Mouse (Mus musculus) hindbrain, postnatal 0 days (tissue): ENCODE data around the gene Hist1h2ba. TPM values are rescaled to one million over a fixed set of nuclear protein-coding genes. Genes with fewer than 3 reads are reported as not detected.

Experiments
- ATAC-seq: fragments of 200-750 bp; cut with Nextera tagmentation; 2 replicates; pipeline ENCODE4 v1.8.0; 2017; ENCODE audit warnings: mild to moderate bottlenecking, moderate TSS enrichment, moderate library complexity
- DNase-seq: peaks from one replicate; pipeline ENCODE4 v3.0.0-alpha.2; 2015; ENCODE audit warnings: low spot score
- H3K27ac ChIP-seq: fragments of 300-500 bp; sonication (generic); 2 replicates; pipeline ENCODE4 v1.5.1; 2014; ENCODE audit warnings: mild to moderate bottlenecking
- H3K27me3 ChIP-seq: fragments of 300-500 bp; sonication (generic); 2 replicates; pipeline ENCODE4 v1.6.1; 2014; ENCODE audit warnings: low read length, mixed read lengths; ENCODE audit not compliant: insufficient read depth
- H3K36me3 ChIP-seq: fragments of 300-500 bp; sonication (generic); 2 replicates; pipeline ENCODE4 v1.6.1; 2014; ENCODE audit warnings: low read length, mixed read lengths; ENCODE audit not compliant: insufficient read depth
- H3K4me1 ChIP-seq: fragments of 300-500 bp; sonication (generic); 2 replicates; pipeline ENCODE4 v1.6.1; 2014; ENCODE audit warnings: antibody characterized with exemption, low read length, mixed read lengths; ENCODE audit not compliant: insufficient read depth
- H3K4me2 ChIP-seq: fragments of 300-500 bp; sonication (generic); 2 replicates; pipeline ENCODE4 v1.6.1; 2014; ENCODE audit warnings: low read depth, mild to moderate bottlenecking, low read length, moderate library complexity, mixed read lengths
- H3K4me3 ChIP-seq: fragments of 300-500 bp; sonication (generic); 2 replicates; pipeline ENCODE4 v1.5.1; 2014; ENCODE audit warnings: low read length
- H3K9ac ChIP-seq: fragments of 300-500 bp; sonication (generic); replicated peaks from 2 replicates; pipeline ENCODE4 v1.6.1; 2014; ENCODE audit warnings: mild to moderate bottlenecking, low read length, moderate library complexity, mixed read lengths
- H3K9me3 ChIP-seq: fragments of 300-500 bp; sonication (generic); 2 replicates; pipeline ENCODE4 v1.6.1; 2016; ENCODE audit warnings: low read length, mixed read lengths
- CTCF ChIP-seq: IDR thresholded peaks from 2 replicates; pipeline ENCODE4 v1.5.1; 2016; ENCODE audit warnings: antibody characterized with exemption, control low read depth, low read depth
- WGBS: fragments of 180-500 bp; shearing (Covaris S2); extraction: QIAGEN DNeasy Blood & Tissue Kit; methylation state at CpG from one replicate; pipeline ENCODE4 v1.1.7; 2014; 5-methylcytosine and 5-hydroxymethylcytosine counted together
- polyA plus RNA-seq: library from polyadenylated mRNA; unstranded; fragments of >200 nt; fragmentation: Nextera tagmentation; extraction: Ambion mirVana; gene quantifications from 2 replicates; pipeline ENCODE4 v1.2.1, GENCODE M21; 2015
- total RNA-seq: library from RNA; depleted of rRNA; stranded (reverse); fragments of >200 nt; gene quantifications from 2 replicates; pipeline ENCODE4 v1.2.3, GENCODE M21; 2014

The Hist1h2ba gene
- total and polyA plus RNA-seq, 2 experiments from 2014 or later = not detected

DNA sequence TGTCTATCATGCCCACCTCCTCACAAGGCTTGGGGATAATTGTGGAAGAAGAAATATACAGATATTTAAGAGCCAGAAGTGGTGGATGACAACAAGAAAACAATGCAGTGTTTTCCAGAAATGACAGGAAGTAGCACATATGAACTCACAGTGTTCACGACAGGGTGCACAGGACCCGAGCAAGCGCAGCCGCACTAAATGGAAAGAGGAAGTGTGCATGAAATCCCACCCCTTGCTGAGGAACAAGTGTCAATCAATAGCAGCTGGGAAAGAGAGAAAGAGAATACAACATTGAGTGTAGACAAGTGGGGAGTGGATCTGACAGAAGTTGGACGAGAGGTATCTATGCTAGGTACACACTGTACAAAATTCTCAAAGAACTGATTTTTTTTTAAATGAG is 22.6 kb downstream of the Hist1h2ba start:
- H3K9ac ChIP-seq = no peak overlapping the region
- no peak for TF ChIP-seq CTCF
- no peak overlapping the region for H3K27ac ChIP-seq
- H3K9me3 ChIP-seq = no peaks in the 10 kb centered on the region
- no peaks in the 10 kb centered on the region for H3K36me3 ChIP-seq
- no peak for ATAC-seq
- H3K4me2 ChIP-seq = no peak overlapping the region
- no peak for DNase-seq
- H3K27me3 ChIP-seq = no peaks in the 10 kb centered on the region
- no peaks in the 10 kb centered on the region for H3K4me1 ChIP-seq
- 84% methylated on average over 5 of the region's 5 CpGs for WGBS
- H3K4me3 ChIP-seq = no peak overlapping the region

DNA sequence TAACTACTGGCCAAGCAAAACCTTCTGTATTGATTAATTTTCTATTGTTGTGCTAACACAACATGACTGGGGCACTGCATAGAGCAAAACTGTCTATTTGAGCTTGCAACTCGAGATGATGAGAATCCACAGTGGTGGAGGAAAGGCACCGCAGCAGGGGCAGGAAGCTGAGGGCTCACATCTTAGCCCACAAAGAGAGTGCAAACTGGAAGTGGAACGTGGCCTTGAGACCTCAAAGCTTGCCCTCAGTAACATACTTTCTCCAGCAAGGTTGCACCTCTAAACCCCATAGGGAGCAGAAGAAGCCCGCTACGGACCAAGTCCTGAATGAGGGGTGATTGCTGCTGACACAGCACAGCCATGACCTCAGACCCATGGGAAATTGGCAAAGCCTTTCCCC is 23.8 kb downstream of the Hist1h2ba start:
- Histone ChIP-seq H3K9ac (no peak overlapping the region), H3K27me3 (no peaks in the 10 kb centered on the region), H3K9me3 (no peaks in the 10 kb centered on the region), H3K27ac (no peak overlapping the region), H3K4me2 (no peak overlapping the region), H3K4me3 (no peak overlapping the region), H3K36me3 (no peaks in the 10 kb centered on the region), H3K4me1 (no peaks in the 10 kb centered on the region)
- TF ChIP-seq CTCF = no peak
- WGBS = 86% methylated on average over 5 of the region's 5 CpGs
- ATAC-seq (no peak), DNase-seq (no peak)

DNA sequence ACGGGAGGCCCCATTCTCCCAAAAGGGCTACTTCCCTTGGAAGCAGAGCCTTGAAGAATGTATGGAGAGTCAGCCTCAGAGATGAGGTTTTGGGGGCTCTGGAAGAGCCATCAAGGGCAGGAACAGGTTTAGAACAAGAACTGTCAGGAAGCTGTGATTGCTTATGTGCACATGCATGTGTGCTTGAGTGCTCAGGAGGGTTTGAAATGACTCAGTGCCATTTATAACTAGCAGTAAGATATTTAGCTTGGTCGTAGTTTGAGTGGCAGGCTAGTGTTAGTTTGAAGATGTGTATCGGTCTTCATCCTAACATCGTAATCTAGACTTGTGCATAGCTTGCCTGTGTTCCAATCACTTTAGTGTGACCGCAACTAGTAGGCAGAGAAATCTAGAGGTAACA is 27.1 kb downstream of the Hist1h2ba start:
- ATAC-seq = no peak

DNA sequence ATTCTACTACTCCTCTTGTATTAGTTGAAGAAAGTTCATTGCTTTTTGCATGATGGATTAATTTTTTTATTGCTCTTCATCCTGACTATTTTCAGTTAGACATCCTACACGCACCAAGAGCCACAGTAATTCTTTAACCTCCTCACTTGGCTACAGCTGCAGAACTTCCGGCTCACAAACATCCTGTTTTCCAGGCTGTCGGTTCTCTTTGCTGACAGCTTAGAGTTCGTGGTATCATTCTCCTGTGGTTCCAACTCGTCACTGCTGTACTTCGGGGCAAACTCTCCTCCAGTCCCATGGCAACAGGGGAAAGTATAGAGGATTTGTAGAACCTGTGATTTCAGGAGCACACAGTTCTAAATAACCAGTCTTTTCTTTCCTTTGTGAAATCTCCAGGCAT is 35.7 kb downstream of the Hist1h2ba start:
- TF ChIP-seq CTCF = no peak
- no peak for DNase-seq
- H3K9me3 ChIP-seq = no peaks in the 10 kb centered on the region

More for the DNA sequence above, 27.1 kb downstream of the Hist1h2ba start:
- no peaks in the 10 kb centered on the region for H3K27me3 ChIP-seq
- H3K9ac ChIP-seq = no peak overlapping the region
- no peak overlapping the region for H3K4me3 ChIP-seq
- no peak overlapping the region for H3K27ac ChIP-seq
- TF ChIP-seq CTCF = no peak
- H3K9me3 ChIP-seq = no peaks in the 10 kb centered on the region
- DNase-seq = no peak
- 94% methylated on average over 5 of the region's 5 CpGs for WGBS
- no peak overlapping the region for H3K4me2 ChIP-seq
- H3K4me1 ChIP-seq = no peaks in the 10 kb centered on the region
- no peaks in the 10 kb centered on the region for H3K36me3 ChIP-seq

DNA sequence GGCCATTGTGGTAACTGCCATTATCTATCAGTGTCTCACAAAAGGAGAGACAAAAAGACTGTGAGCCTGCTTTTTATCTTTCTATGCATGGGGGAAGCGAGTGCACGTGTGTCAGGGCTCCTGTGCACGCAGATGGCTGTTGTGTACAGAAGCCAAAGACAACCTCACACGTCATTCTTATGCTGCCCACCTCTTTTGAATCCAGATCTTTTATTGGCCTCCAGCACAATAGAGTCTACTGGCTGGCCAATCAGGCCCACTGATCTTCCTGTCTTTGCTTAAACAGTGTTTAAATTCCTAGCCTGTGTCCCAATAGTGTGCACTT is 40.7 kb downstream of the Hist1h2ba start:
- DNase-seq = no peak
- Histone ChIP-seq H3K4me2 (no peak overlapping the region), H3K4me3 (no peak overlapping the region), H3K9me3 (no peaks in the 10 kb centered on the region), H3K9ac (no peak overlapping the region), H3K36me3 (no peaks in the 10 kb centered on the region), H3K27me3 (no peaks in the 10 kb centered on the region), H3K27ac (no peak overlapping the region), H3K4me1 (no peaks in the 10 kb centered on the region)
- ATAC-seq = 0 out of 2 replicates have a peak, but pooled peaks have one; percentile 15
- TF ChIP-seq CTCF = no peak
- 21% methylated on average over 4 of the region's 4 CpGs for WGBS

More for the DNA sequence above, 35.7 kb downstream of the Hist1h2ba start:
- no peaks in the 10 kb centered on the region for H3K4me1 ChIP-seq
- H3K27ac ChIP-seq = no peak overlapping the region
- no peak for ATAC-seq
- no peak overlapping the region for H3K4me2 ChIP-seq
- no peak overlapping the region for H3K4me3 ChIP-seq
- H3K27me3 ChIP-seq = no peaks in the 10 kb centered on the region
- WGBS = 27% methylated on average over 6 of the region's 6 CpGs
- no peak overlapping the region for H3K9ac ChIP-seq
- no peaks in the 10 kb centered on the region for H3K36me3 ChIP-seq

DNA sequence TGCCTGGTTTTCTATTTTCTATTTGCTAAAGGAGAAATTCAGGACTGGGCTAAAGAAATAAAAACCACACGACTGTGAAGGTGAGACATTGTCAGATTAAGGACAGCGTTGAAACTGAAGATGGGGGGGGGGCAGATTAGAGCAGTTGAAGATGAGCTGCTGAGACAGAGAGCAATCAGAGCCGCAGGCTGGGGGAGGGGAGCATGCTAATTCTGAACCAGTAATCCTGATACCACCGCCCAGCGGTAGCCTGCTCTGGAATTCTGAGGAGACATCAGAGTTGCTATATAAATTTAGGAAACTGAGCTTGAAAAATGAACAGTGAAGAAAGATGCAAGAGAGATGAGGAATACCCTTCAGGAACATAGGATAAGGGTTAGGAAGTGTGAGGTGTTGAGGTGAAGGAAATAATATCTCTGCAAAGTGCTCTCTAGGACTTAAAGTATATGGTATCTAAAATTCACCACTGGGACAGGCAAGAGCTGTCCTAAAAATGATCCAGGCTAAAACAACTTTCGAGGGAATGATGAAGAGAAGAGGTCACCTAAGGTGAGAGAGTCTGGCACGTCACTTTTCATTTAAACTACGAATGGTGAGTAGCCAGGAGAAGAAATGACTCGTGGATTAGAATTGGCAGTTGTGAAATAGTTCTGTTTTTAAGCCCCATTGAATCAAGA is 41.2 kb downstream of the Hist1h2ba start:
- no peaks in the 10 kb centered on the region for H3K36me3 ChIP-seq
- ATAC-seq (no peak), DNase-seq (no peak)
- no peaks in the 10 kb centered on the region for H3K4me1 ChIP-seq
- H3K9me3 ChIP-seq = no peaks in the 10 kb centered on the region
- H3K4me2 ChIP-seq = no peak overlapping the region
- H3K9ac ChIP-seq = no peak overlapping the region
- no peak overlapping the region for H3K27ac ChIP-seq
- H3K27me3 ChIP-seq = no peaks in the 10 kb centered on the region
- TF ChIP-seq CTCF = no peak
- 22% methylated on average over 9 of the region's 9 CpGs for whole genome bisulfite sequencing
- no peak overlapping the region for H3K4me3 ChIP-seq

DNA sequence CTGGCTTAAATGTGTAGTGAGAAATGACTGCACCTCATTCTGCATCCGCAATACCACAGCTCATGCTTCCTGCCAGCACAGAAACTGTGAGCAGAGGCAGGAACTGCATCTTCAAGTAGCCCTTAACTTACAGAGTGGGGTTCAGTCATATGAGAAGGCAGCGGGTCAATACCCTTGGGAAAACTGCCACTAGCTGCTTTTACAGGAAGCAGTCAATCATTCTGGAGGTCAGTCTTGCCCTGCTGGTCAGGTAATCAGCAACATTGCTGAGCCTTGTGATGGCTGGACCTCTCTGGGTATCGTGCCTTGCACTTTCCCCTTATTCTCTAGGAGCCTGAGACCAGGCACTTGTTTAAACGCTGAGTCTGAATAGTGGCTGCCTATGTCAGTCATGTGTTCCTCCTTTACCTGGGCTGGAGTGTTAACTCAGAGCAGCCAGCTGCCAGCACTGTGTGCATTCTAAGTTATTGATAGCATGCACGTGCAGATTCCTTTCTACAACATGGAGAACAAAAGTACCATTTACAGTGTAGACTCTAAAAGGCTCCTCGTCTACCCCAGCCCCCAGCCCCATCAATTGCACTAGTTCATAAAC is 44.8 kb downstream of the Hist1h2ba start:
- WGBS = 74% methylated on average over 6 of the region's 6 CpGs
- H3K4me3 ChIP-seq = no peak overlapping the region
- no peak overlapping the region for H3K27ac ChIP-seq
- H3K4me1 ChIP-seq = no peaks in the 10 kb centered on the region
- no peak for TF ChIP-seq CTCF
- no peaks in the 10 kb centered on the region for H3K27me3 ChIP-seq
- H3K36me3 ChIP-seq = no peaks in the 10 kb centered on the region
- no peak overlapping the region for H3K9ac ChIP-seq
- DNase-seq (no peak), ATAC-seq (no peak)
- no peak overlapping the region for H3K4me2 ChIP-seq
- H3K9me3 ChIP-seq = no peaks in the 10 kb centered on the region
